Mouse (Mus musculus) macrophage (primary cell): ENCODE data around the gene Supt3. TPM values are rescaled to one million over a fixed set of nuclear protein-coding genes. Genes with fewer than 3 reads are reported as not detected.
A peak's percentile ranks its signal among the peaks of the same experiment; 100 is the strongest.

Source experiments
- H3K27ac ChIP-seq: fragments of 350-480 bp; formaldehyde crosslinking; 2 replicates; pipeline ENCODE4 v1.9.0; 2021
- H3K36me3 ChIP-seq: fragments of 350-480 bp; formaldehyde crosslinking; 2 replicates; pipeline ENCODE4 v1.9.0; 2021; ENCODE audit errors: inconsistent target
- H3K4me3 ChIP-seq: fragments of 350-480 bp; formaldehyde crosslinking; 2 replicates; pipeline ENCODE4 v1.9.0; 2021; ENCODE audit errors: inconsistent target
- H3K79me2 ChIP-seq: fragments of 350-480 bp; formaldehyde crosslinking; 2 replicates; pipeline ENCODE4 v1.9.0; 2021; ENCODE audit errors: inconsistent target
- WGBS: methylation state at CpG from one replicate; pipeline ENCODE4 v1.1.7; 2026; ENCODE audit warnings: inconsistent platforms; ENCODE audit not compliant: missing documents; 5-methylcytosine and 5-hydroxymethylcytosine counted together
- polyA plus RNA-seq: library from polyadenylated mRNA; stranded (reverse); fragments of 250-400 nt; gene quantifications from 3 replicates; pipeline ENCODE4 v1.2.4, GENCODE M21; 2018; ENCODE audit warnings: inconsistent platforms
- total RNA-seq, 78 experiments: library from RNA; depleted of rRNA; stranded (reverse); fragments of 250-400 nt; gene quantifications; 1 replicate in 9 of 78; 2 replicates in 24 of 78; 3 replicates in 43 of 78; 4 replicates in 2 of 78; pipeline ENCODE4 v1.2.4; 2018; ENCODE audit warnings: inconsistent platforms in 56 of 78

Gene Supt3
- total RNA-seq (2018; cell fraction: chromatin; rRNA removed) = 10 to 100 TPM in 25 of 26 experiments, 1 to 10 TPM in 1; 7.3 to 59.2 (median 31.9) TPM
- 10 to 100 TPM in 22 of 26 experiments, 1 to 10 TPM in 4; 7.1 to 15.2 (median 12.1) TPM for total RNA-seq (2018; cell fraction: cytosol; rRNA removed)
- 10 to 100 TPM in 23 of 26 experiments, 1 to 10 TPM in 3; 5.2 to 37.8 (median 14.4) TPM for total RNA-seq (2018; cell fraction: nucleus; rRNA removed)
- polyA plus RNA-seq = 11.0 to 23.1 TPM (median 15.5 TPM) in 3 replicates

DNA sequence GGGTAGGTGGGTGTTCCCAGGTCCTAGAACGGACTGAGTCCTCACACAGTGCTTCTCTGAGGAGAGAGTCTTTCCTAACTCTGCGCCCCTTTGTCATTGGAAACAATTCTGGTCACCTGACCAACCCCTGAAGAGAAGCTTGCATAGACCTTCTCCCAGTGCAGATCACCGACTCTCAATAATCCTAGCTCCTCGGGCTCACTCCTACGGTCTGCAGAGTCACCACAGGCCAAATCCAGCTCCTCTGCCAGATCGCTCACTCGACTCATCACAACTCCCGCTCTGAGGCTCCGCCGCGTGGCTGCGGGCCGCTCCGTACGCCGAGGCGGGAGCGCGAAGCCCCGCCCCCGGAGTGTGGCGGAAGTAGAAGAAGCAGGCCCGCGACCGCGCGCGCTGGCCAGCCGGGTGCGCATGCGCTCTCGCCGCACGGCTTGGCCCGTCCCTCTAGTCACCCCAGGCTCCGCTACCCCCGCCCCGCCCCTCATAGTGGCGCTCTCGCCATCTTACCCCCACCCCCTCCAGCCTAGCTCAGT is at the start of gene Supt3:
Gene Supt3, plus strand, starts transcription at position 415 of the 533 bp plus-strand sequence.
- peak within 1 kb of the TSS; percentile 53 for H3K4me3 ChIP-seq
- H3K36me3 ChIP-seq = no peaks in the 10 kb centered on the region
- peak within 1 kb of the TSS; percentile 67 for H3K27ac ChIP-seq
- H3K79me2 ChIP-seq = no peaks in the 10 kb centered on the region
- 2% methylated on average over 36 of the region's 40 CpGs for WGBS

DNA sequence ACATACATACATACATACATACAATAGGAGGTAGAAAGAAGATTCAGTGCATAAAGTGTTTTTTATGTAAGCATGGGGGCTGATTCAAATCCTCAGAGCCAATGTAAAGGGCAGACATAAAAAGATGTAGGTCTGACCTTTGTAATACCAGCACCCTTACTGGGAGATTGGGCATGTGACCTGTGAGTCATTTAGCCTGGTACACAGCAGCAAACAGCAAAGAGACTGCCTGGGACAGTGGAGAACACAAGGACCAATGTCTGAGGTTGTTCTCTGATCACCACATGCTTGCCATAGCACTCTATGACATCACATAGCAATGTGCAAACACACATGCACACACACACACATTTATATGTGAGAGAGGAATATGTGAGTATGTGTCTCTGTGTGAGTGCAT is 49.3 kb upstream of the Supt3 start:
- no peaks in the 10 kb centered on the region for H3K36me3 ChIP-seq
- H3K27ac ChIP-seq = 0 out of 2 replicates have a peak overlapping the region, but pooled peaks have one; percentile 5
- no peaks in the 10 kb centered on the region for H3K79me2 ChIP-seq
- H3K4me3 ChIP-seq = no peak overlapping the region

DNA sequence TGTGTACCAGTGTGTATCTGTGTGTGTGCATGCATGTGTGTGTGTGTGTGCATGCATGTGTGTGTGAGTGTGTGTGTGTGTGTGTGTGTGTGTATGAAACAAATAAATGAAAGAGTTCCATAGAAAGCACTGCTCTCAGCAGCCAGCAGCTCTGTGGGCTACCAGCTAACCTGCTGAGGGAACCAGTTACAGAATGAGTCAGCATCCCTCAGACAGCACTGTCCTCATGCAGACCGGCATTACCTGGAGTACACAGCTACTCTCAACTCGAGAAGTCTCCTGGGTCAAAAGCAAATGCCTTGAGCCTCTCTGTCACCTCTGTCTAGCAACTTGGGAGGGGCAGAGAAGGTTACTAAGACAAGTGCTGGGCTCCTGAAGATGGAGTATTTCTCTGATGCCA is 48.5 kb upstream of the Supt3 start:
- no peaks in the 10 kb centered on the region for H3K36me3 ChIP-seq
- 10% methylated on average over 2 of the region's 2 CpGs for WGBS
- H3K4me3 ChIP-seq = no peak overlapping the region
- H3K79me2 ChIP-seq = no peaks in the 10 kb centered on the region; the same call in 1 of the 2 replicates
- no peak overlapping the region for H3K27ac ChIP-seq

DNA sequence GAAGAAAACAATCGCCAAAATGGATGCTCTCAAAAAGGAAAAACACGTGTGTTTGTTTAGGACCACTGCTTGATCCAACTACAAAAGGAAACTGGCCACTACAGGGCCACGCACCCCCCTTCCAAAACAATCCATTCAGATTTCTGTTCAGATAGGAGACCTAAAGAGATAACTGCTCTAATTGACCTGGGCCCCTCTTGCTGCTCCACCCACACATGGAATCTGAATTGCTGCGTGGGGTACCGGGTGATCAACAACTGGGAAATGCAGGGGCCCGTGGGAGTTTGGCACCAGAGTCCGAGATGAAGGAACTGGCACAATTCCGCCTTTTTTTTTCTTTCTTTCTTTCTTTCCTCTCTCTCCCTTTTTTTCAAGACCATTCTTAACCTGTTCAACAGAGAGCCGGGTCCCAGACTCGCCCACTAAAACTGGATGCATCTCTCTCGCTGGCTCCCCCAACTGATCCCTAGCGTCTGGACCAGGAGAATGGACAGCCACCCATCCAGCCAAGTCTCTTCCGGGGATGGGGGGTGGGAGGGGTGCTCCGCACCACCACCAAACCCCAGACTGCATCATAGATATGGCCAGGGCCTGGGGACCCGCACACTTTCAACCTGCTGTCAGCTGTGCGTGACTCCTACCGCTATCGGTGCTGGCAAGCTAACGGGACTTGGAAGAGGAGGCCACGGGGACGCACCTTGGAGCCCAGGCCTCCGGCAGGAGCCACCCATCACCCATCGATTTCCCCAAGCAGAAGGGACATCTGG is 43.2 kb upstream of the Supt3 start:
- no peaks in the 10 kb centered on the region for H3K36me3 ChIP-seq
- H3K79me2 ChIP-seq = no peaks in the 10 kb centered on the region; the same call in 1 of the 2 replicates
- H3K27ac ChIP-seq = peak overlapping the region; percentile 8; the same call in 1 of the 2 replicates
- 7% methylated on average over 23 of the region's 23 CpGs for WGBS
- peak overlapping the region; percentile 52 for H3K4me3 ChIP-seq

DNA sequence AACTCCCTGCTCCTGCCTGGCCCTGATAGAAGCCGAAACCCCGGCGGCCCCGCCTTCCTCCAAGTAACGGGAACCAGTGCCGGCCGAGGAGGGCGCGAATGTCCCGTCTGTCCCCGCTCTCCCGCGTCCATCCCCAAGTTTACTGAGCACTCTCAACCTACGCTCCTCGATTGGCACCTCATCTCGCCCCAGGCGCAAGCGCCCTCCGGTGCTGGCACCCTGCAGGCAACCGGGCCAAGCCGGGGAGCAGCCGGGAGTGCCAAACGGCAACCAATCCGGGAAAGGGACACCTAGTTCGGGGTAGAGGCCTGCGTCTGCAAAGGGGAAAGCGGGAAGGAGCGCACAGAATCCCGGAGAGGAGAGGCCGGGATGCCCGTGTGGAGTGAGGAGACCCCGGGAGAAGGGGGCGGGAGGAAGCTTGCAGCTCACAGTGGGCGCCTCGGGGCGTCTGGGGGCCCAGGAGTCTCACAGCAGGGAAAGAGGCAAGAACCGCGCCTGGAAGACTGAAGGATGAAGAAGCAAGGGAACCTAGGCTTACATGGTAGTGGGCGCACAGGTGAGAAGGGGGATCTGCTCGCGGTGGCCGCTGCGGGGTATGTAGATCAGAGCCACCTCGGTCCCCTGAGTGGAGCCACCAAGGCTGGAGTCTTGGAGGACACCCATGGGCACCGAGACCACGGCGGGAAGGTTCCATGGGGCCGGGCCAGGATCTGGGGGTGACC is 42.3 kb upstream of the Supt3 start:
- Histone ChIP-seq H3K79me2 (no peaks in the 10 kb centered on the region; the same call in 1 of the 2 replicates), H3K27ac (peak overlapping the region; percentile 8; the same call in 1 of the 2 replicates), H3K36me3 (no peaks in the 10 kb centered on the region), H3K4me3 (peak overlapping the region; percentile 52)
- under 1% methylated on average over 48 of the region's 48 CpGs for WGBS

DNA sequence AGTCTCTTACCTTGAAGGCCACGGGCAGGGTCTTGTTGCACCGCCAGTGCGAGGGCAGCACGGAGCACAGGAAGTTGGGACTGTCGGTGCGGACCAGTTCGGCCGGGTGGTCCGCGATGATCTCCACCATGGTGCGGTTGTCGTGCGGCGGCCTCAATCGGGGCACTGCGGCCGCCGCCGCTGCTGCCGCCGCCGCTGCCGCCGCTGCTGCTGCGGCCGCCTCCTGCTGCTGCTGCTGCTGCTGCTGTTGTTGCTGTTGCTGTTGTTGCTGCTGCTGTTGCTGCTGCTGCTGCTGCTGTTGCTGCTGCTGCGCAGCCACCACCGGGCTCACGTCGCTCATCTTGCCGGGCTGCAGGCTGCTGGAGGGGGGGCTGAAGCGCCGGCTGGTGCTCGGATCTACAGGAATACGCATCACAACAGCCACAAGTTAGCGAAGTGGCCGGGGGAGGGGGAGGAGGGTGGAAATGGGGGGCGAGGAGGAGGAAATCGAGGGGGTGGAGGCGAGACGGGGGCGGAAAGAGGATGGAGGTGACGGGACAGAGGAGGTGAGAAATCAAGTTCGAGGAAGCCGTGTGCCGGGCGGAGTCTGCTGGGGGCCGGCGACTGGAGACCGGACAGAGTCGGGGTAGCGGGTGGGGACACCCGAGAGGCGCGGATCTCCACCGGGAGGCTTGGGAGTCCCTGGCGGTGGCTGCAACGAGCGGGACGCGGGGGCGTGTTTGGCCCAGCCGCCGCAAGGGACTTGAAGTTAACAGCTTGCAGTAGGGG is 41.5 kb upstream of the Supt3 start:
- H3K27ac ChIP-seq = no peak overlapping the region
- no peaks in the 10 kb centered on the region; the same call in 1 of the 2 replicates for H3K79me2 ChIP-seq
- WGBS = 3% methylated on average over 64 of the region's 64 CpGs
- peak overlapping the region; percentile 52 for H3K4me3 ChIP-seq
- no peaks in the 10 kb centered on the region for H3K36me3 ChIP-seq

DNA sequence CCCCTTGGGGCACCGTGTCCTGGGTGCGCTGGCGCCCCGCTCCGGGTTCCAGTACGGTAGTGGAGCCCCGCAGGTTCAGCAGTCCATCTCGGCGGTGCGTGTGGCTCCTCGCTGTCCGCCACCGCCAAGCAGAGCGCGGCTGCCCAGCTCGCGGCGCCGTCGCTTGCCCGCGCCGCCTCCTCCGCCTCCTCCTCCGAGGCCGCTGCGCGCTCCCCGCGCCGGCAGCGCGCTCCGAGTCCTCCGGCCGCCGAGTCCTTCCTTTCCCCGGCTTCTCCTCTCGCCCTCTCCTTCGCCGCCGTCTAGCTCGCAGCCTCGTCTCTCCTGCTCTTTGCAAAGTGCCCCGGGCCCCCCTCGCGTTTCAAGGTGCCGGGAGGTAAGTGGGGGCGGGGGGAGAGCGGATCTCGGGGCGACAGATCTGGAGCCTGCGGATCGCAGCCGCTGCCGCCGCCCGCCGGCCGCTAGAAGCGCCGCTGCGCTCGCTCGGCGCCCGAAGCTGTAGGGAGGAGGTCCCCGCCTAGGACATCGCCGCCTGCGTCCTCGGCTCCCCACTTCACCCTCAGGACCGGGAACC is 40.9 kb upstream of the Supt3 start:
- Histone ChIP-seq H3K79me2 (no peaks in the 10 kb centered on the region; the same call in 1 of the 2 replicates), H3K27ac (no peak overlapping the region), H3K4me3 (peak overlapping the region; percentile 30), H3K36me3 (no peaks in the 10 kb centered on the region)
- under 1% methylated on average over 71 of the region's 73 CpGs for WGBS

DNA sequence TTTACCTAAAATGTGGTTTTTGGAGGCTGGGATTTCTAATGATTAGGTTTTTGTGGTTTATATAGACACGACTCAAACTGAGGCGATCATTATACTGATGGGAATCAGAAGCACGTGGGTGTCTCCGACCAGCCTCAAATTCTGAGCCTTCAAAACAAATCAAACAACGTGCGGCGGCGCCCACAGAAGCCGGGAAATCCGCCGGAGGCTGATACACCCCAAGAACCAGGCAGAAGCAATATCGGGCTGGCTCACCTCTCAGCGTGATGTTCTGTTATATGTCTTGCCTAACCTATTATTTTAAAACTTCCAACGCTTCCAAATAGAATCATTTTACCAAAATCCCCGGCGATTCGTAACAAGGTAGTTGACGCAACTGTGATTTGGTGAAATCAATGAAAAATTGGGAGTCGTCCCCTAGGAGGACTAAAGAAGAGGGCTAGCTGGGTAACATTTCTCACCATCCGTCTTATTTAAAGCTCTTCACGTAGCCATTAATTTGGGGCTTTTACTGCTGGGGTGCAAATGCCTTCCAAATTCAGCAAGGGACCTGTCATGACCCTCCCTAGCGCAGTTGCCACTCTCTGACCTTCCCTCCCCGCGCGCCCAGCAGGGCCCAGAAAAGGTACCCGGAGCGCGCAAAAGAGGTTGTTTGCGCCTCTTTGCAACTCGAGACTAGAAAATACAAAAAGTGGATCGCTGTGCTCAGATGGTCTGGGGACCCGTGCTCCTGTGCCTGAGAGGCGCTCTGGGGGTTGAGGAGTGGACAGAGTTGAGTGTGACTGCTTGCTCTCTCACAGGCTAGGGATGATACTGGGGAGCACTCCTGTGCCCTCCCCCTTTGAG is 39.5 kb upstream of the Supt3 start:
- H3K4me3 ChIP-seq = no peak overlapping the region
- H3K79me2 ChIP-seq = no peaks in the 10 kb centered on the region; the same call in 1 of the 2 replicates
- H3K36me3 ChIP-seq = no peaks in the 10 kb centered on the region
- no peak overlapping the region for H3K27ac ChIP-seq
- WGBS = 7% methylated on average over 33 of the region's 33 CpGs

DNA sequence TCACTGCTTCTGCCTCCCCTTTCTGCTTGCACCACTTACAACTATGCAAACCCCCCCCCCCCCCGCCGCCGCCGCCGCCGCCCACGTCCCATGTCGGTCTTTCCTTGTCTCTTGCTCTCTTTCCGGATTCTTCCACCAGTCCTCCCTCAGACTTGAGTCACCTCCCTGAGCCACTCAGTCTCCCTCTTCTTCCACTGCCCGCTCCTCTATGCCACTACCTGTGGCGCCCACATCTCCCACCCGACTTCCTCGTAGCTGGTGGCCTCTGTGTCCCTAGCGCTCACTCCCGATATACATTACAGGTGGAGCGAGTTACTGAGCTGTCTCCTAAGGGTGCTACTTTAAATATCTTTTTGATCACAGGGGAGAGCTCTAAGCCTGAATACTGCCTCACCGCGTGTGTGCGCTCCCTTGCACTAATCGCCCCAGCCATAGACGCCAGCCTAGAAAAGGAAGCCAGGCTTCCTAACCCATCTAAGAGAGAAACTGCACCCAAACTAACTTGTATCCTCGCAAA is 38.8 kb upstream of the Supt3 start:
- H3K36me3 ChIP-seq = no peaks in the 10 kb centered on the region
- H3K79me2 ChIP-seq = no peaks in the 10 kb centered on the region; the same call in 1 of the 2 replicates
- H3K27ac ChIP-seq = no peak overlapping the region
- no peak overlapping the region for H3K4me3 ChIP-seq
- WGBS = 15% methylated on average over 18 of the region's 22 CpGs

DNA sequence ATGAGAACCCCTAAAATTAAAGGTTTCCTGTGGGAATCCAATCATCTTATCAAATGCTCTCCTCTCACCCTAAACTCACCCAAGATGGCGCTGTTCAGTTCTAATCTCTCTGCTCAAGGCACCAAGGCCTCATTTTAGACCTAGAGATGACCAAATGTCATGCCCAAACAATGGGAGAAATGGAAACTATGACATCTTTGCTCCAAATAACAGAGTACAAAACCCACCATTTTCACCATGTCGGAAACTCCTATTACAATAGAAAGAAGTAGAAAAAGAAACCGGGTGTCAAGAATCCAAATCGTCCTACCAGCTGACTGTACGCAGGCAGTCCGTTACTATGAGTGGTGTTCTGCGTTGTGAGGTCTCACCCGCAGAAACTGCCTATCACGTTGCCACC is 34.7 kb upstream of the Supt3 start:
- WGBS = 96% methylated on average over 9 of the region's 9 CpGs
- Histone ChIP-seq H3K79me2 (no peaks in the 10 kb centered on the region), H3K36me3 (no peaks in the 10 kb centered on the region), H3K27ac (no peak overlapping the region), H3K4me3 (no peak overlapping the region)

DNA sequence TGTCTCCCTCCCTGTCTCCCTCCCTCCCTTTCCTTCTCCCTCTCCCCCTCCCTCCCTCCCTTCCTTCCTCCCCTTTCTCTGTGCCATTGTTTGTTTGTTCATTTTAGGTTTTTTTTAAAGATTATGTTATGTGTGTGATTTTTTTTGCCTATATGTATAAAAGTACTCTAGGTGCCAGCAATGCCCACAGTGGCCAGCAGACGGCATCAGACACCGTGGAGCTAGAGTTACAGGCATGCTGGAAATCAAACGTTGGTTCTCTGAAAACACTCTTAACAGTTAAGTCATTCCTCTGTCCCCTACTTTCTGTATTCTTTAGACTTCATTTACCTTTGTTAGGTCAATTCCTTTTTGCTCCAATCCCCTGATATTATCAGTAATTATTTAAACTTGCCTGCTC is 33.2 kb upstream of the Supt3 start:
- Histone ChIP-seq H3K36me3 (no peaks in the 10 kb centered on the region), H3K27ac (no peak overlapping the region), H3K79me2 (no peaks in the 10 kb centered on the region), H3K4me3 (no peak overlapping the region)
- 90% methylated on average over 3 of the region's 3 CpGs for WGBS

DNA sequence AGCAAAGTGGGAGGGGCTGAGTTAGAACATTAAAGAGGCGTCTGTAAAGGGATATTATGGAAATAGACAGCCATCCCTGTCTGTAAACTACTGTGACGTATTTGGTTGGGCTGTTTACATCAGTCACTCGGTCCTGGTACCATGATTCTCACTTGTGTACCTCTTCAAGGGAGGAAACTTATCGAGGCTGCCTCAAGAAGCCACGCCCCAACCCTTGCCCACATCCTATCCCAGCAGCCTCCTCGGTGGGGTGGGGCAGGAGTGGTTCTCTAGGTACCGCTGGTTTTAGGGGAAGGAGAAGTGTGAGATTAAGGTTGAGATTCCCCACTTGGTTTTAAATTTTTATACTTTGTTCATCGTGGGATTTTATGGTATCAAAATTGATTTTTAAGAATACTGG is 31.6 kb upstream of the Supt3 start:
- 67% methylated on average over 8 of the region's 8 CpGs for WGBS
- no peaks in the 10 kb centered on the region for H3K36me3 ChIP-seq
- H3K4me3 ChIP-seq = no peak overlapping the region
- no peaks in the 10 kb centered on the region for H3K79me2 ChIP-seq
- no peak overlapping the region for H3K27ac ChIP-seq

DNA sequence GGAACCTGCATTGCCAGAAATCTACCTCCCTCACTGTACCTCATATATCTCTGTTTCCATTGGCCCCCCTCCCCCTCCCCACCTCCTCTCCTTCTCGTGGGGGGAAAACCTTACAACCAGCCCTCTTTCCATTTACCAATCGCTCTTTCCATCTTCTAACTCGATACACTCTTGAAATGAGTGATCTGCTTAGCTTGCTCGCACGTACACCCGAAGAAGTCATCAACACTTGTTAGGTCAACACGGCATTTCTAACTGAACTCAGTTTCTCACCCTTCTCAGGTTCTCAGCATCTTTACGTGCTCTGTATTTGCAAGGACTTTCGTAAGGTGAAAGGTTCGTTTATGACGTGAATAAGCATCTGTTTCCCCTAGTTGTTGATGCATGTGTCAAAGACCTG is 10.6 kb upstream of the Supt3 start:
- H3K36me3 ChIP-seq = no peaks in the 10 kb centered on the region
- no peaks in the 10 kb centered on the region for H3K79me2 ChIP-seq
- no peak overlapping the region for H3K27ac ChIP-seq
- no peak overlapping the region for H3K4me3 ChIP-seq
- WGBS = 95% methylated on average over 11 of the region's 11 CpGs
